Mouse (Mus musculus): ENCODE measurements around the gene Immp2l.
"Not testable (repeated sequence)": the region's sequence is repeated elsewhere in the genome, so short reads cannot be mapped to it uniquely, and the experiment has no call there.

The Immp2l gene

DNA sequence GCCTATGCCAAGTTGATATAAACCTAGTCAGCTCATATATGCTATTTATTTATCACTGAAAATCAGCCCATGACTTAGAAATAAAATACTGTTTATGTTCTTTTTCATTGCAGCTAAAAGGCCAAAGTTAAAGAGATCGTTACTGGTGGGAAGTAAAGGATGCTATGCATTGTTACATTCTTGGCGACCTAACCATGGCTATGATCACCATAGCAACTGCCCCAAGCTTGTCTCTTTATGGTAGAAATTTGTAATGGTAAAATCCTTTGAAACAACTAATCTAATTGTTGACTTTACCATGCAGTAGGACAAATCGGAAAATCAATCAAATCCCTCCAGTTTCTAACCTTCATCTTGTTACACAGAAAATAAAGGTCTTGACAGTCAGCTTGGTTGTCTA is 644.4 kb downstream of the Immp2l start:
- no peak for DNase-seq (ENCODE audit: low read depth, low spot score)

DNA sequence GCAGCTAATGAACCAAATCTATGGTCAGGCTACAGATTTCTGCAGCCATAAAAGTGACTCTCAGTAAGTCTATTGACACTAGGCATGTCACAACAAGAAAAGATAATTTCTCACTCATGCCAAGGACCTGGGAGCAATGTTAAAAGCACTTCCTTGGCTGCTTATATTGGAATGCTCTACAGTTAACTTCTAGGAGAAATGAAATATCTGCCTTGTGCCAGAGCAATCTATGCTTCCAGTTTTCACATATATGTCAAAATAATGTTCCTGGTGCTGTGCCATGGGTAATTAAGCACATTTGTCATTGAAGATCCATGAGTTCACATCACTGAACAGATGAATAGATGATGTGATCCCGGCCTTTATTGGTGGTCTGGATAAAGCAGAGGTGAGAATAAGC is 645.6 kb downstream of the Immp2l start:
- no peak for DNase-seq (ENCODE audit: low read depth, low spot score)

DNA sequence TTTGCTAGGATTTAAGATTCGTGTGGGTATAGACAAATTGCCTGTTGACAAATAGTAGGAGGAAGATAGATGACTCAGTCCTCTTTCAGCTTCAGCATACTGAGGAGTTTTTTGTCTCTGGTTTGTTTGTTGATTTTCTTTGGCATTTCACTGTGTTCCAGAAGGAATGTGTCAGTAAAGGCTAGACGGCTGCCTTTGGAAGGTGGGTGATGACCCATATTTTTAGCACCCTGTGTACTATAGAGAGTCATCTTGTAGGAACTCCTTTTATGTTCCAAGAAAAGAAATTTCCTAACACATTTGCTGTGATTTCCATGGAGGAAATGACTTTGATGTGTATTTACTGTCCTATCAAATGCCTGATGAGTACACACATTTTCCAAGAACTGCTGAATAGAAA is 651.0 kb downstream of the Immp2l start:
- DNase-seq (ENCODE audit: low read depth, low spot score), result no peak

DNA sequence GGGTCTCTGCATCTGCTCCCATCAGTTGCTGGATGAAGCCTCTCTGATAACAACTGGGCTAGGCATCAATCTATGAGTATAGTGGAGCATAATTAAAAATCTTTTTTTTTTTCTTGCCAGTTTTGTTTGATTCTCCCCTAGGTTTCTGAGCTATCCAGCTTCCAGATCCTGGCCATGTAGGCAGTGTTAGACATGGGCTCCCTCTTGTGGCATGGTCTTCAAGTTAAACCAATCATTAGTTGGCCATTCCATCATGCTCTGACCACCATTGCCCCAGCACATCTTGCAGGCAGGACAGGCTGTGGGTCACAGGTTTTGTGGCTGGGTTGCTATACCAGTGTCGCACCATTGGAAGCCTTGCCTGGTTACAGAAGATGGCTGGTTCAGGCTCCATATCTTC is 656.3 kb downstream of the Immp2l start:
- no peak for DNase-seq (ENCODE audit: low read depth, low spot score)

DNA sequence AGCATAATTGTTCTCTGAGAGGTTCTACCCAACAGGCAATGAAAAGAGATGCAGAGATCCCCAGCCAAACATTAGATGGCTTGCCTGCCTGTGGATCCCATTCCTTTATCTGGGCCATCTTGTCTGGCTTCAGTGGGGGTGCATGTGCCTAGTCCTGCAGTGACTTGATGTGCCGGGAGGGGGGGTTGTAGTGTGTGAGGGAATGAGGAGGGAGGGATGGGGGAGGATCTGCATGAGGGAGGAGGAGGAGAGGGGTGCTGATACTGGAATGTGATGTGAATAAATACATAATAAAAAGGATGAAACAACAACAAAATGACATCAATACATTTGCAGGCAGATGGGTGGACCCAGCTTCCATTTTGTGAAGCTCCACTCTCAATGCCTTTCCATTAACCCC is 658.3 kb downstream of the Immp2l start:
- no peak for DNase-seq (ENCODE audit: low read depth, low spot score)

DNA sequence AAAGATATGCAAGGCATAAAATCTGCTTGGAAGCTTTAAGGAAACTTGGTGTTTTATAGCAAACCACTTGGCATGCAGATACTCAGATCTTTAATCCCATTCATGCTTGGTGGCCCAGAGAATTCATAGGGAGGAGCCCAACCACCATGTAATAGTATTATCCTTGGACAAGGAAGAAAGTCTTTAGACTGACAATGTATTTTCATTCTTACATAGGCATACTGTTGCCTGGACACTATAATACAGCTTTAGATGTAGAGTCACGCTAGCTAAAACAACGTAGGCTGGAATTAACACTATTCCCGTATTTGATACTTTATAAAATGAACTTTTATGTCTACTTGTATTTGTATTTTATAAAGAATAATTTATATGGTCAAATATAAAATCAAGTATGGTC is 665.9 kb downstream of the Immp2l start:
- no peak for DNase-seq (ENCODE audit: low read depth, low spot score)

DNA sequence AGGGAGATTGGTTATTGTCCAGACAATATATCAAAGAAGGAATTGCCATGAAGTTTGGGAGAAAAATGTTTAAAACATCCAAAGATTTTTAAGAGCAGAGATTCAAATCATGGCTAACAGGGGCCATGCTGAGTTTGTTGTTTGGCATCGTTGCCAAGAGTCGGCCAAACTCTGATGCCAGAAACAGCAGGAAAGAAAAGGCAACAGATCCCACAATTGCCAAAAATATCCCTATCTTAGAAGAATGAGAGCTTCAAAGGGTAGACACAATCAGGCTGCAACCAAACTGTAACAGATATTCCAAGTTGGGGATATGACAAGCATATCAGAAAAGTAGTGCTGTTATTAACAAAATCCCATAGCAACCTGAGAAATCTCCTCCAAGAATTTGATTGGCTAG is 686.7 kb downstream of the Immp2l start:
- DNase-seq (ENCODE audit: low read depth, low spot score), result no peak

DNA sequence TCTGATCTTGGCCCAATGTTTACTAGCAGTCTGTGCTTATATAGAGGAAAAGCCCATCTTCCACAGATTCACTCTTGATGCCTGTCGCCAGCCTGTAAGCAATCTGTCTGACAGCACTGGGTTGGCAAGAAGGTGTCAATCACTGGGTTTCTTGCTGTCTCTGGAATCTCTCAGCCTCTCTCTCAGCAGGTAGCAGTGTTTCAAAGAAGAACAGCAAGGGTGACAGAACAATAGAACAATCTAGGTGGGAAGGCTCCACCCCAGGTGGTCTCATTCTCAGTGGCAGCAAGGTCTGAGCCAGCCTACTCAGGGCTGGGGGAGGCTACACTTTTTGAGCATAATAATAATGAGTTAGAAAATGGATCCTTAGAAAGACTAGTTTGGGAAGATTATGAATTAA is 693.1 kb downstream of the Immp2l start:
- DNase-seq (ENCODE audit: low read depth, low spot score), result no peak

DNA sequence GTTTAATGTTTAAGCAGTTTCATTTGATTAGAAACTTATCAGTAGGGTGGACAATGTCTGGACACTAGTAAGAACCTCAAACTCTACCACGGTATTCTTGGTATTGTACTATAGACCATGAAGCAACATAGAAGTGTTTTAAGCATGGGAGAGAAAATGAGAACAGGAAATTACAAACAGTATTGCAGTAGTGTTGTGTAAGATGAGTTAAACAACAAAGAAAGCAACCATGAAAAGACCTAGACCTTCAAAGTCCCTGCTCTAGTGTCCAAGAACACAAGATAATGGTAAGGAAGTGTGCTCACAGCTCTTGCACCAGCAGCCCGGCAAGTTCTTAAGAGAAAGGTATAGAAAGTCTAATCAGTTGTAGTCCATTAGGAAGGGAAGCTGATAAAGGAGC is 700.7 kb downstream of the Immp2l start:
- DNase-seq (ENCODE audit: low read depth, low spot score), result no peak

DNA sequence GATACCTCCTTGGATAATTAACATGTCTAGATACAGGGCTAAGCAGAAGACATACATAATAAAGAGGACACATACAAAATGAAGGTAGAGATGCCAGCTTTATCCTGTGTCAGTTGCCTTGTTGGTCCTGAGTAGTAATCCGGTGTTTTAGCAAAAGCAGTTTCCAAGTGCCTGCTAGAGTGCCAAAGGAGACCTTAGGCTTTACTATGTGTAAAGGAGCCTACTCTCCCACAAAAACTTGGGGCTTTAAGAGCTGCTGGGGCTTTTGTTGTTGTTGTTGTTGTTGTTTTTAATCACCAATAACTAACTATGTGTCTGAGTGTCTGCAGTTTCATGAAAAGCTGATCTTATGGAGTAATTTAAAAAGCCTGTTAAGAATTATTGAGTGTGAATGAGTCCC is 702.8 kb downstream of the Immp2l start:
- no peak for DNase-seq (ENCODE audit: low read depth, low spot score)

DNA sequence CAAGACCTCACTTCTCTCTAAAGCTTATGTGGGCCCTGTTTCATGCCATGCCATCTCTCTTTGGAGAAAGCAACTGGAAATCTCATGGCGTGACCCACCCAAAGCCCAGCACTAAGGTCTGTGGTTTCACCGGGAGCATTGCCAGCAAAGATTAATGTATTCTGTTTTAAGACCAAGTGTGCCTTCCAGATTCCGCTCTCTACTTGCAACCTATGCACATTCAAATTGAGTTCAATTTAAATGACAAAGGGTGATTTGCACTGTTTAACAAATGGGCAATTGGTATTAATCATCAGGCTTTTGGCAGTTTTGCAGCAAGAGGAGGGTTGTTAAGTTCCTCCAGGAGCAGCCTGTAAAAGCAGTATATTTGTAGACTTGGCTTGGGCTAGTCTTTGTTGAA is 703.3 kb downstream of the Immp2l start:
- no peak for DNase-seq (ENCODE audit: low read depth, low spot score)

DNA sequence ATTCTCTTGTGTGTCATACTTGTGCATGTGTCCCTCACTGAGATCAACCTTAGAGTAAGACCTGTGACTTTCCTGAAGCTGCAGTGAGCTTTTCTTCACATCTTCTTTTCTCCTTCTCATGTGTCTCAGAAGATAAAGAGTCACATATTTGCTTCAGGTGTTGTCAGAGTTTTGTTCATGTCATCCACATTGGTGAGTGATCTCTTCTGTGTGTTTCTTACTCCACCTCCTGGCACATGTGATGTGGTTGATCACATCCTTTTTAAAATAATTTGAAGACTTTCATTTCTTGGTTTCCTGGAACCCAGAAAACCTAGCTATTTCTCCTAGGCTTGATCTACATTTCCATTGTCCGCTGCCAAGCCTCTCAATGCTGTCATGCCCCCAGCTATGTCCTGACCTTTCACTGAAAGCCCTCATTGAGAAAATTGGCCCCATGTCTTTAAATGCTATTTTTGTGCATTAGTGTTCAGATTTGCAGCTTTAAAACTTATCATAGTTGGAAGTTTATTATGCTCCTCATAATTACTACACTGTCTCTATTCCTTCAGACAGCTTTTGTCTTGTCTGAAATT is 704.0 kb downstream of the Immp2l start:
- no peak for DNase-seq (ENCODE audit: low read depth, low spot score)

DNA sequence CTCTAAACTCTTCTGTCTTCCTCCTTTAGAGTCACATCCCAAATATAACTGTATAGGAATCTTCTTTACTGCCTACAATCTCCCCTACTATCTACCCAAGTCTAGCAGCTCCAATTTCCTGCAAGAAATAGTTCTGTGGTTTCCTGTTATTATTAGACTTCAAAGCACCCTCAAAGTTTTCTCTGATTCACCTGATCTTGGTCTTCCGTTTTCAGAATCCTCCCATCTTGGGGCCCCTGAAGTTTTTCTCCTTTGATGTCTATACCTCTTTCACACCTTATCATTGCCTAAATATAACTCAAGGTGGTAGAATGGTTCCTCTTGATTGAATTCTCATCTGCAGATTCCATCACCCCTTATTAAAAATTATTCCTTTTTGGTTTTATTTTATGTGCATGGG is 704.6 kb downstream of the Immp2l start:
- DNase-seq (ENCODE audit: low read depth, low spot score), result no peak

DNA sequence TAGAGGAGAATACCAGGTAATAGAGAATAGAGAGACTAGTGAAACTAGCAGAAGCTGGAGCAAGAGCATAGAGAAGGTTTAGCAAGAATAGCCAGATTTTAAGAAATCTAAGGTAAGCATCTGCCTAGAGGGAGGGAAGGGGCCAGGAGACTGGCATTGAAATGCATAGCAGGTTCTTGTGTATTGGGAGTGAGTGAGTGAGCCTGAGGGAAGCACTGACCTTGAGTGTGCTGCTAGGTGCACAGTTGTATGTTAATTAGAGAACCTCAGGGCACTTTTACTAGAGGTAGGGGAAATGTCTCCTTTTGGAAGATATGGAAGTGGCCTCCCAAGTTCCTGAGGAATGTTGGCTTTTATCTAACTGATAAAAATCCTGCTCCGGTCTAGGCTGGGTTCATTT is 705.9 kb downstream of the Immp2l start:
- DNase-seq (ENCODE audit: low read depth, low spot score), result no peak

DNA sequence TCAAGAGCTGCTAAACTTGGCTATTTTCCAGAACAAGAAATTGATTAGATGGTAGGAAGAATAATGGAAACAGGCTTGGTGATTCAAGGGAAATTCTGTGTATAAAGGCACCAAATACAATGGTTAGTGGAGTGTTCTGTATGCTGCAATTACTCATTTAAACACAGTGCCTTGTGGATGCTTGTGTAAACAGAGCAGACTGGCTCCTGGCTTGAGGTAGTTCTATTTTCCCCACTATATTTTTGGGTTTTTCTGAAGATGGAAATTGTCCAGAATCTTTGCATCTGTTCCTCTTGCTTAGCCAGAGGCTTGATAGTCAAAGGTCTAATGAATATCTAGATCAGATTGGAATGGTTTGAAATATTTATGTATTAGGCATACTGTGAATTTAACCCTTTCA is 709.3 kb downstream of the Immp2l start:
- DNase-seq (ENCODE audit: low read depth, low spot score), result no peak

DNA sequence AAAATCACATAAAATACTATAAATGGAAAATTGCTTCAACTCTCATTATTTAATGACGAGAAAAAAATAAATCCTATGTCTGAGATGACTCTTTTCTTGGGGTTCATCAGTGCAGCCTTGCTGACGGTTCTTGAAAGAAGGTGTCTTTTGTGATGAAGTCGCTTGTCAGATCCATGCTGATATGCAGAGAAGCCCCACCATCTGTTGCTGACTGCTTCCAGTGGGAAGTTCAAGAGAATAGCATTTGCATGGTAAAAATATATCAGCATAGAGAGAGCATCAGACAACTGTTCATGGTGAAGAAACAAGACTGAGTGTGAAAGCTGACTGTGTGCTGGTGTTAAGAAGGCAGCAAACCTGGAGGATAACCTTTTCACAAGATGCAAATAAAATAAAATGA is 719.0 kb downstream of the Immp2l start:
- DNase-seq (ENCODE audit: low read depth, low spot score), result no peak

DNA sequence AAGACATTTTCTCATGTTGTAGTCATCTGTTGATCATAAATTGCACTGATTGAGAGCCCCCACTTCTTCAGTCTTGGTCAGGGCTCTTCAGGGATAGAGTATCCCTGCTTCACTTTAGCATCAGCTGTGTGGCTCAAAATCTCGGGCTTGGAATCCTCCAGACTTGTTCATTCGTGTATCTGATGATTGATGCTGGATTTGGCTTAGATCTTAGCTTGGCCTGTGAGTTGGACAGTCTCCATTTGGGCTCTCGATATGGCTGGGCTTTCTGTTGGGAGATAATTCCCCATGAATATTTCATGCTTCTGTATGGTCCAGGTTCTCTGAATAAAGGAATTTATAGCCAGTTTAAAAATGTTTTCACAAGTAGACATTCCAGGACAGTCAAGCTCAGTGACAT is 739.5 kb downstream of the Immp2l start:
- no peak for DNase-seq (ENCODE audit: low read depth, low spot score)

DNA sequence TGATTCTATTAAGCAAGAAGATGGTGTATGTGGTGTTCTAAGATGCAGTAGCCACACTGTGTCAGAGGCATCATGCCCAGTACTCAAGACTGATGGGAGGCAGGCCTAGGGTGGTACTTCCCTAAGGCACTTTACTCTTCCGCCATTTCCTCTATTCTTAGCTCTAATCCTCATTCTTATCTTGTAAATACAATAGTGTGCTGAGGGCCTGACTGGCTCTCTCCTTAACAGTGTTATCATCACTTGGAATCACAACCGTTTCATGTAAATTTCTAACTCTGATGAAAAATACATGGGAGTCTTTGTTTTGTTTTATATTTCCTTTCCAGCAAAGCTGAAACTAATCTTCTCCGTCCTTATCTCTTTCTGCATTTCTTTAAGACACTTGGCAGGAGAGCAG is 750.1 kb downstream of the Immp2l start:
- DNase-seq (ENCODE audit: low read depth, low spot score), result no peak

DNA sequence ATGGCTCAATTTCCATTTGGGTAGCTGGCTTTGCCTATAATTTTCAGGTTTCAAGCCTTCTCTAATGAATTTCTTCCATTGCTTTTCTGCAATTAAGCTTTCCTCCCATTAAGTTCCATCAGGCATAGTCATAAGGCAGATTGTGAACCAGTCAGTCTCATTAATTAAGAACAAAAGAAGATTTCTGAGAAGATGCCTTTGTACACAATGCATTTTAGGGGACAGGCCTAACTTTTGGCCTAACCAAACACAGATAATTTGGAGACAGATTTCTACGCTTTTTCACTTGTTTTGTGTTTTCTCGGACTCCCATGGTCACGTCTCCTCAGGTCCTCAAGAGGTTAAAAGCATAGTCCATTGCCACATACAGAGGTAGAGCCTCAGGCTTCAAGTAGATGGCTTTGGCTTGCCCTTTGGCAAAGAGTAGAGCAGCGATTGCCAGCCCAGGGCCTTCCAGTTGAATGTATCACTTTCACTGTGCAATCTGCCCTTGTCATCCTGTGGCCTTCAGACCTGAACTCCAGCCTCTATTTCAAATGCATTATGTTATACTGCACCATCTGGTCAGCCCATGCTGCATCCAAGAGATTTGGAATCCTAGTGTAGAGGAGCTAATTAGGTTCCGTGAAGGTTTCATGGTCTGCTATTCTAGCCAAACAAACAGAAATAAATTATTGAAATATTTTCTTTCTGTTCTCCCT is 750.9 kb downstream of the Immp2l start:
- DNase-seq (ENCODE audit: low read depth, low spot score), result no peak

DNA sequence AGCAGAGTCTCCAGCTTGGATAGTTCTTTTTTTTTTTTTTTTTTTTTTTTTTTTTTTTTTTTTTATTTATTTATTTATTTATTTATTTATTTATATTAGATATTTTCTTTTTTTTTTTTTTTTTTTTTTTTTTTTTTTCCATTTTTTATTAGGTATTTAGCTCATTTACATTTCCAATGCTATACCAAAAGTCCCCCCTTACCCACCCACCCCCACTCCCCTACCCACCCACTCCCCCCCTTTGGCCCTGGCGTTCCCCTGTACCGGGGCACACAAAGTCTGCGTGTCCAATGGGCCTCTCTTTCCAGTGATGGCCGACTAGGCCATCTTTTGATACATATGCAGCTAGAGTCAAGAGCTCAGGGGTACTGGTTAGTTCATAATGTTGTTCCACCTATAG is 753.9 kb downstream of the Immp2l start:
- not testable (repeated sequence) for DNase-seq (ENCODE audit: low read depth, low spot score)

DNA sequence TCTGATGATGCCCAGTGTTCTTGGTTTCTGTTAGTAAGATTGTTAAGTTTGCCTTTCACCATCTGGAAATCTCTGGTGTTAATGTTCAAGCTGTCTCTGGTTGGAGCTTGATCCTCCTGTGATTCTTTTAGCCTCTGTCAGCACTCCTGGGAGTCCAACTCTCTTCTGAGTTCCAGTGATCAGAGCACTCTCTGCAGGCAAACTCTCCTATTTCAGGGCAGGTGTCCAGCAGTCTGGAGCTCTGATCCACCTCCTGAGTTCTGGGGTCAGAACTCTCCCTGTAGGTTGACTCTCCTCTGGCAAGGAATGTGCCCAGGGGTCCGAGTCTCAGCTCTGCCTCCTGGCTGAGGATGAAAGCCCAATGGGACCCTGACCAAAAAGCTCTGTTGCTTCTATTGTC is 769.8 kb downstream of the Immp2l start:
- not testable (repeated sequence) for DNase-seq (ENCODE audit: low read depth, low spot score)

DNA sequence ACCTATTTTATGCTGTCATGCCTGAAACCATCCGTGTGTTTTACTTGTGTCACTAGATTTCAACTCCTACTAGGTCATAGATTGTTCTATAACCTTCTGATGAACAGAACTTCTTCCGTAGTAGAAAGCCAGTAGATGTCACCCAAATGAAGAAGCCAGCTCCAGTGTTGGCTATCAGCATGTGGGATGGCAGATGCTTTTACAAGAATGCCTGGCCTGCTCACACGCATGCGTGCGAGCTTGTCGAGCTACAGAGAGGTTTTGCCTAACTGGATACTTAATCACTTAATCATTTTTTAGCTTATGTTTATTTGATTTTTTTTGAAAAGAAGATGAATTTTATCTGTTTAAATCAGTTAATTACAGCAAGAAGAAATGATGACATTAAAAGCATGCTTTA is 805.6 kb downstream of the Immp2l start:
- DNase-seq (ENCODE audit: low read depth, low spot score), result no peak

DNA sequence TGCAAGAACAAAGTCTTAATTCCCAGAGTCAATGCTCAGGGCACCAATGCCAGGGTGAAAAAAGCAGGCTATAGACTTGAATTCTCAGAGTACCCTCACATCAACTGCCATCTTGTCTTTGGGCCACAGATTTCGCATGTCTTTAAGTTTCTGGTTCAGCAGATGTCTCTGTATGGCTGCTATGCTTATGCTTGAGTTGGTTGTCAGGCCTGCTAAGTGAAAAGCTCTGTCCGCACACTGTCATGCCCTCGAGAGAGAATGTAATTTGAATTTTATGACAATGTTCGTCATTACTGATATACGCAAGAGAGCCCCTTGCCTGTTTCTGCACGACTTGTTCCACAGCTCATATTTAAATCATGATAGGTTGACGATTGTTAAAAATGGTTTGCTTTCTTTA is 807.8 kb downstream of the Immp2l start:
- DNase-seq (ENCODE audit: low read depth, low spot score), result no peak

DNA sequence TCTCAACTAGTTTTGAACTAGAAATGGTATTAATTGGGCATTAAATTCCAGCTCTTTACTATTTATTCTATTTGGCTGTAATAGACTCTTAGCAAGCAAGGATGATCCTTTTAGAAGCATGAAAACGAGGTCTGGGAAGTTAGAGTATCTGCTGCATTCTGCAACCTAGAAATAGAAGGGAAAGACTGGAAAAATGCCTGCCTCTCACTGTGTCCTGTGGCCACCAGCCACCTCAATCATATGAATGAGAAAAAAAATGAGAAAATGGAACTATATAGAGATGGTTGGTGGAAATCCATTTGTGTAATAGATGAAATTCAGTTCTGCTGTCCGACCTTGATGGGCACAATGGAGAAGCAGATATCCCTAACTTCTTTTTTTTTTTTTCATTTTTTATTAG is 810.8 kb downstream of the Immp2l start:
- DNase-seq (ENCODE audit: low read depth, low spot score), result no peak

Measured in retina, adult 2 months (tissue).